Mouse (Mus musculus) liver, postnatal 0 days (tissue): ENCODE data around the gene Fbn1.

ENCODE experiments used
- CTCF ChIP-seq: sonication (generic); IDR thresholded peaks from 2 replicates; pipeline ENCODE4 v1.5.1; 2016; ENCODE audit warnings: antibody characterized with exemption, low read depth
- EP300 ChIP-seq: IDR thresholded peaks from 2 replicates; pipeline ENCODE4 v1.6.1; 2016; ENCODE audit warnings: antibody characterized with exemption, low read depth, mild to moderate bottlenecking

- TF ChIP-seq CTCF (no peak), EP300 (no peak)
These were observed 151.3 kb downstream of the Fbn1 start for GRCm38 (mm10) chr2:125356486-125356885.
